Mouse (Mus musculus) cortical plate, adult 2 months (tissue): Measurements from ENCODE around the gene Dchs2.

Source experiments
- CTCF ChIP-seq: fragments of 200-500 bp; IDR thresholded peaks from 2 replicates; pipeline ENCODE4 v1.5.1; 2011; ENCODE audit warnings: mild to moderate bottlenecking, control low read depth, low read length; ENCODE audit not compliant: insufficient read depth; ENCODE audit errors: extremely low read depth
- POLR2A ChIP-seq: fragments of 200-500 bp; IDR thresholded peaks from 2 replicates; pipeline ENCODE4 v1.6.1; 2011; ENCODE audit warnings: mild to moderate bottlenecking, low read length, control low read depth; ENCODE audit not compliant: insufficient read depth; ENCODE audit errors: extremely low read depth

GRCm38 (mm10) chr3:83102286-83102685 lies 25.5 kb upstream of the Dchs2 start:
- TF ChIP-seq CTCF (no peak), POLR2A (no peak)
